Mouse (Mus musculus): ENCODE data around the gene Sh3kbp1.

DNA sequence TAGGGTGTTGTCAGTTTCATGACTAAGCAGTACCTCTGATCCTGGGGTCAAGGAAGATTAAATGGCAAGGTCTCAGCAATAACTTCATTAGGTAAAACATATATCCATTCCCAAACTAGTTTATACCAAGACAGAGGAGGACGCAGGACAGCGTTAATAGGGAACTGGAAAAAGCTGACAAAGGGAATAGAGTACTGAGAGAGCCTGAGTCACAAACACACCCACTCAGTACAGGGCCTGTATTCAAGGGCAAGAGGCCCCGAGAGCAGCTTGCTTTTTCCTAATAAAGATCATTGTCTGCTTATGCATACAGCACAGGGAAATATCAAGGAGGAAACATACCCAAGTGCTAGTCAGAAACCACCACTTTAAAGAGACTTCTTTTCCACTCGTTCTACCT lies 284.5 kb downstream of the Sh3kbp1 start:
- TF ChIP-seq CTCF (conservative IDR thresholded peaks at IDR 0.05; ENCODE audit: low read length): no peak
- TF ChIP-seq POU5F1 (IDR thresholded peaks at IDR 0.05; ENCODE audit: borderline replicate concordance, low read length): no peak

Data from E14TG2a.4 (cell line).